Mouse (Mus musculus) cerebellum, adult 2 months (tissue): ENCODE results near the gene Ppib. TPM values are rescaled to one million over a fixed set of nuclear protein-coding genes. Genes with fewer than 3 reads are reported as not detected.

Source experiments
- DNase-seq, 2 experiments: peaks; one replicate each; pipeline ENCODE4 v3.0.0; 2021
- H3K27ac ChIP-seq: fragments of 200-500 bp; 2 replicates; pipeline ENCODE4 v1.5.1; 2012; ENCODE audit warnings: low read length, control low read depth, inconsistent platforms; ENCODE audit not compliant: insufficient read depth
- H3K27me3 ChIP-seq: fragments of 200-500 bp; 2 replicates; pipeline ENCODE4 v1.6.1; 2012; ENCODE audit warnings: inconsistent platforms, mild to moderate bottlenecking, low read length, moderate library complexity; ENCODE audit not compliant: control insufficient read depth, insufficient read depth
- H3K4me1 ChIP-seq: fragments of 200-500 bp; 2 replicates; pipeline ENCODE4 v1.6.1; 2011; ENCODE audit warnings: low read length; ENCODE audit not compliant: control insufficient read depth, insufficient read depth
- H3K4me3 ChIP-seq: fragments of 200-500 bp; replicated peaks from 2 replicates; pipeline ENCODE3; 2011; ENCODE audit warnings: mild to moderate bottlenecking, low read depth, low read length, control low read depth; ENCODE audit not compliant: insufficient read depth
- CTCF ChIP-seq: fragments of 200-500 bp; IDR thresholded peaks from 2 replicates; pipeline ENCODE4 v1.5.1; 2011; ENCODE audit warnings: low read depth, mild to moderate bottlenecking, control low read depth, low read length, moderate library complexity, borderline replicate concordance; ENCODE audit not compliant: insufficient read depth
- POLR2A ChIP-seq: fragments of 200-500 bp; IDR thresholded peaks from 2 replicates; pipeline ENCODE4 v1.6.1; 2011; ENCODE audit warnings: low read length, control low read depth, borderline replicate concordance; ENCODE audit not compliant: insufficient read depth
- WGBS: fragments of 180-500 bp; shearing (Covaris S2); methylation state at CpG from one replicate; pipeline ENCODE4 v1.1.7; 2018; 5-methylcytosine and 5-hydroxymethylcytosine counted together
- polyA plus RNA-seq: library from polyadenylated mRNA; depleted of rRNA; stranded (reverse); fragments of >200 nt; gene quantifications from 2 replicates; pipeline ENCODE4 v1.2.3, GENCODE M21; 2012; rRNA removed

The Ppib gene
- polyA plus RNA-seq: 223 and 230 TPM in 2 replicates

GRCm38 (mm10) chr9:66059583-66060307 lies at the start of gene Ppib:
TSS of gene Ppib (plus strand) at chr9:66060222.
- Histone ChIP-seq H3K27ac (peak within 1 kb of the TSS; percentile 72), H3K27me3 (no peaks in the 10 kb centered on the region), H3K4me3 (peak within 1 kb of the TSS; percentile 86), H3K4me1 (no peaks in the 10 kb centered on the region)
- DNase-seq: peak; percentile 97 to 99
- under 1% methylated on average over 51 of the region's 51 CpGs for WGBS
- TF ChIP-seq CTCF (no peak), POLR2A (peak; percentile 95)

GRCm38 (mm10) chr9:66020601-66021000 lies 39.4 kb upstream of the Ppib start:
- DNase-seq: no peak
- TF ChIP-seq POLR2A (no peak), CTCF (no peak)
- Histone ChIP-seq H3K27me3 (no peaks in the 10 kb centered on the region; the same call in 1 of the 2 replicates), H3K27ac (no peak overlapping the region), H3K4me1 (no peaks in the 10 kb centered on the region), H3K4me3 (no peak overlapping the region)

- TF ChIP-seq POLR2A (no peak), CTCF (no peak)
- no peak for DNase-seq
- H3K4me3 ChIP-seq: no peak overlapping the region
- no peaks in the 10 kb centered on the region for H3K4me1 ChIP-seq
- H3K27ac ChIP-seq: no peak overlapping the region
- no peaks in the 10 kb centered on the region for H3K27me3 ChIP-seq
- 89% methylated on average over 4 of the region's 4 CpGs for WGBS
Measured at GRCm38 (mm10) chr9:66038082-66038481, 21.9 kb upstream of the Ppib start.

GRCm38 (mm10) chr9:66038581-66038980 lies 21.4 kb upstream of the Ppib start:
- WGBS: 92% methylated on average over 4 of the region's 4 CpGs
- no peak for DNase-seq

GRCm38 (mm10) chr9:66039290-66039689 lies 20.7 kb upstream of the Ppib start:
- Histone ChIP-seq H3K27me3 (no peaks in the 10 kb centered on the region), H3K27ac (no peak overlapping the region), H3K4me1 (no peaks in the 10 kb centered on the region), H3K4me3 (no peak overlapping the region)
- 65% methylated on average over 4 of the region's 4 CpGs for WGBS
- DNase-seq: no peak
- TF ChIP-seq POLR2A (no peak), CTCF (no peak)

More at GRCm38 (mm10) chr9:66038581-66038980, 21.4 kb upstream of the Ppib start:
- H3K4me3 ChIP-seq: no peak overlapping the region
- H3K27ac ChIP-seq: no peak overlapping the region
- no peaks in the 10 kb centered on the region for H3K4me1 ChIP-seq
- TF ChIP-seq CTCF: no peak
- TF ChIP-seq POLR2A: no peak
- H3K27me3 ChIP-seq: no peaks in the 10 kb centered on the region

GRCm38 (mm10) chr9:66040801-66041200 lies 19.2 kb upstream of the Ppib start:
- TF ChIP-seq POLR2A (no peak), CTCF (no peak)
- Histone ChIP-seq H3K4me3 (no peak overlapping the region), H3K4me1 (no peaks in the 10 kb centered on the region), H3K27ac (no peak overlapping the region), H3K27me3 (no peaks in the 10 kb centered on the region)
- no peak for DNase-seq
- WGBS: 84% methylated on average over 3 of the region's 3 CpGs

- Histone ChIP-seq H3K27me3 (no peaks in the 10 kb centered on the region), H3K4me1 (no peaks in the 10 kb centered on the region), H3K4me3 (no peak overlapping the region), H3K27ac (no peak overlapping the region)
- no peak for DNase-seq
- WGBS: 85% methylated on average over 4 of the region's 4 CpGs
- TF ChIP-seq CTCF (no peak), POLR2A (no peak)
Measured at GRCm38 (mm10) chr9:66042331-66042730, 17.7 kb upstream of the Ppib start.

GRCm38 (mm10) chr9:66043241-66043640 lies 16.8 kb upstream of the Ppib start:
- no peak overlapping the region for H3K4me3 ChIP-seq
- no peaks in the 10 kb centered on the region for H3K27me3 ChIP-seq
- DNase-seq: no peak
- H3K4me1 ChIP-seq: no peaks in the 10 kb centered on the region
- H3K27ac ChIP-seq: no peak overlapping the region
- TF ChIP-seq POLR2A (no peak), CTCF (no peak)
- WGBS: over 99% methylated on average over 3 of the region's 3 CpGs
